Mouse (Mus musculus) liver, embryonic 15.5 days (tissue): ENCODE data around the gene Gab3. TPM values are rescaled to one million over a fixed set of nuclear protein-coding genes. Genes with fewer than 3 reads are reported as not detected.
A peak's percentile ranks its signal among the peaks of the same experiment; 100 is the strongest.

ENCODE experiments used
- ATAC-seq: fragments of 200-750 bp; cut with Nextera tagmentation; 2 replicates; pipeline ENCODE4 v1.8.0; 2017; ENCODE audit warnings: moderate number of reproducible peaks, mild to moderate bottlenecking, moderate library complexity; ENCODE audit not compliant: insufficient read depth
- H3K27ac ChIP-seq: fragments of 300-500 bp; sonication (generic); replicated peaks from 2 replicates; pipeline ENCODE4 v1.5.1; 2015; ENCODE audit warnings: mild to moderate bottlenecking, inconsistent platforms
- H3K27me3 ChIP-seq: fragments of 300-500 bp; sonication (generic); 2 replicates; pipeline ENCODE4 v1.6.1; 2015; ENCODE audit warnings: mild to moderate bottlenecking, inconsistent platforms
- H3K36me3 ChIP-seq: fragments of 300-500 bp; sonication (generic); replicated peaks from 2 replicates; pipeline ENCODE4 v1.6.1; 2015; ENCODE audit warnings: moderate library complexity, mild to moderate bottlenecking, inconsistent platforms
- H3K4me1 ChIP-seq: fragments of 300-500 bp; sonication (generic); replicated peaks from 2 replicates; pipeline ENCODE4 v1.6.1; 2015; ENCODE audit warnings: inconsistent platforms
- H3K4me2 ChIP-seq: fragments of 300-500 bp; sonication (generic); 2 replicates; pipeline ENCODE4 v1.6.1; 2015; ENCODE audit warnings: moderate library complexity, mild to moderate bottlenecking, inconsistent platforms
- H3K4me3 ChIP-seq: fragments of 300-500 bp; sonication (generic); replicated peaks from 2 replicates; pipeline ENCODE4 v1.5.1; 2015; ENCODE audit warnings: mild to moderate bottlenecking, inconsistent platforms
- H3K9ac ChIP-seq: fragments of 300-500 bp; sonication (generic); 2 replicates; pipeline ENCODE4 v1.6.1; 2015; ENCODE audit warnings: moderate library complexity, mild to moderate bottlenecking, inconsistent platforms
- H3K9me3 ChIP-seq: fragments of 300-500 bp; sonication (generic); replicated peaks from 2 replicates; pipeline ENCODE4 v1.6.1; 2016; ENCODE audit warnings: inconsistent platforms
- WGBS: fragments of 180-500 bp; shearing (Covaris S2); methylation state at CpG from one replicate; pipeline ENCODE4 v1.1.7; 2015; ENCODE audit warnings: mixed read lengths; ENCODE audit not compliant: insufficient replicate concordance; 5-methylcytosine and 5-hydroxymethylcytosine counted together
- polyA plus RNA-seq: library from polyadenylated mRNA; unstranded; fragments of >200 nt; fragmentation: Nextera tagmentation; extraction: Ambion mirVana; gene quantifications from 2 replicates; pipeline ENCODE4 v1.2.1, GENCODE M21; 2015

Gene Gab3
- 1.2 and 1.6 TPM in 2 replicates for polyA plus RNA-seq

DNA sequence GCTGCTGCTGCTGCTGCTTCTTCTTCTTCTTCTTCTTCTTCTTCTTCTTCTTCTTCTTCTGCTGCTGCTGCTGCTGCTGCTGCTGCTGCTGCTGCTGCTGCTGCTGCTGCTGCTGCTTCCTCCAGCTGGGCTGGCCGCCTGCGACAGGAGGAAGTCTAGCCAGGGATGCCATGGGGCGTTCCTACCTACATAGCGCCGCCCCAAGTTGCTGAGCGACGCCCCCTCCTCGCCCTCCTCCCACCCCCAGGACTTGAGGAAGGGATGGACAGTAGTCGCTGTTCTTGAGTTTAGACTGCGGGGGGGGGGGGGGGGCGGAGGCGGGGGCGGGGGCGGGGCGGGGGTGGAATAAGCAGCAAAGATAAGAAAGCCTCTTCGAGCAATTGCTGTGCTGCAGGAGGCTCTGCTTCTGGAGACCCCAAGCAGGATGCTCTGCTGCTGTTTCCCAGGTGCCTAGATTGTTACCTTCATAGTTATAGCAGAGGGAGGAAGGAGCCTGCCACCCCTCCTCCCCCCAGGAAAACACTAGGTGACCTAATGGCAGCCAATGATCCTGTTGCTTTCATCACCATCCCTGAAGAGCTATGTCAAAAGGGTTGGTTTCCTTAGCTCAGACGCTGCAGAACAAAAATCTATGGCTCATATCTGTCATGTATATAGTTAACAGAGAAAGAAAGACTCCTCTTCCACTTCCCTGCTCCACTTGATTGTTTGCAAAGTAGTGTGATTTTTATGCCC is at the start of gene Gab3:
TSS of gene Gab3 (minus strand) at position 685 of the 735 bp plus-strand sequence.
- H3K9ac ChIP-seq: peak within 1 kb of the TSS; percentile 64
- H3K9me3 ChIP-seq: no peaks in the 10 kb centered on the region
- H3K27me3 ChIP-seq: no peaks in the 10 kb centered on the region
- peak; percentile 87 for ATAC-seq
- H3K36me3 ChIP-seq: no peaks in the 10 kb centered on the region
- H3K4me2 ChIP-seq: peak within 1 kb of the TSS; percentile 74
- H3K27ac ChIP-seq: peak within 1 kb of the TSS; percentile 33
- peak within 1 kb of the TSS; percentile 65 for H3K4me3 ChIP-seq
- WGBS: 6% methylated on average over 9 of the region's 17 CpGs
- peaks cover 7% of the 10 kb centered on the region for H3K4me1 ChIP-seq

DNA sequence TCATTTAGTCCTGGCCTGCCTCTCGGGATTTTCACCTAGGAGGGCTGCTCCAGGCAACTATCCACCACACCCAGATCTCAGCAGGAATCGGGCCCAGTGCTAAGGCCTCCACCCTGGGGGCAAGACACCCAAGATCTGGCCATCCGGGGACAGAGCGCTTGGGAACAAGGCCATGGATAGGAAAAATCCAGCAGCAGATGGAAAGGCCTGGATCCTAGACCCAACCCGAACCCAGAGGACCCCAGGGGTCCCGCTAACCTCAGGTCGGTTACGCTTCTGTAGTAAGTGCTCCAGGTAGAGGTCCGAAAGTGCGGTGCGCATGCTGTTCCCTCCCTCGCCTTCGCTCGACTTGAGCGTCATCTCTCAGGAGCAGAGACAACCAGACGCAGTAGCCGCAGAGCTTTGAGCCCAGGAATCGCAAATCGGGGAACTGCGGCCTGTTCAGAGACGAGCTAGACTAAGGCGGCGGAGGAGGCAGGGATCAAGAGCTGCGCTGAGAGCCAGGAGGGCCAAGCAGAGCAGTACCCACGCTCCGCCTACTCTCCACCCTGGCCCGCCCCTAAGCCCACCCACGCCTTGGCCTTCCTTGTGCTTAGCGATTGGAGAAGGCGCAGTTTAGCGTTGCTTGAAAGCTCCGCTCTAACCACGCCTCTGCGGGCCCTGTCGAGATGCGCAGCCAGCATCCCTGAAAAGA is 45.4 kb upstream of the Gab3 start, which contains the start of gene Mpp1:
TSS of gene Mpp1 (minus strand) at position 550 of the 694 bp plus-strand sequence.
- WGBS: 9% methylated on average over 36 of the region's 36 CpGs

DNA sequence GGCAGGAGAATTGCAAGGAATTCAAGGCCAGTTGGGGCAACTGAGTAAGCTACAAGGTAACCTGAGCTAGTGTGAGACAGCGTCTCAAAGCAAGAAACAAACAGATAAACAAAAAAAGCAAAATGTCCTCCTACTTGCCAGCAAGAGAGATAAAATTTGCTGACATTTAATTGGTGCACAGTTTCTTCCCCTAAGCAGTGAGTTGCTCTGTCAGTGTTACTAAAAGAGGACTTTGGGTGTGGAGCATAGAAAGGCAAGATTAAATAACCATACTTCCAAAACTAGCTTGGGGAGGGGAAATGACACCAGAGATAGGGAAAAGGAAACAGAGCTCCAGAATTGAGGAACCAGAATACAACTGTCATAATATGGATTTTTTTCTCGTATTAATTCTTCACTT is 44.2 kb upstream of the Gab3 start:
- Histone ChIP-seq H3K4me1 (peaks cover 22% of the 10 kb centered on the region), H3K9me3 (no peaks in the 10 kb centered on the region), H3K27ac (peak overlapping the region; percentile 93), H3K4me2 (peak overlapping the region; percentile 57), H3K9ac (peak overlapping the region; percentile 51; the same call in 1 of the 2 replicates), H3K36me3 (peaks cover 16% of the 10 kb centered on the region), H3K4me3 (peak overlapping the region; percentile 72), H3K27me3 (no peaks in the 10 kb centered on the region)
- WGBS: 22% methylated on average over 2 of the region's 2 CpGs
- ATAC-seq: peak; percentile 6; the same call in 1 of the 2 replicates

More for the DNA sequence above, 45.4 kb upstream of the Gab3 start, which contains the start of gene Mpp1:
- H3K4me3 ChIP-seq: peak within 1 kb of the TSS; percentile 72
- H3K27ac ChIP-seq: peak within 1 kb of the TSS; percentile 93
- H3K9ac ChIP-seq: peak within 1 kb of the TSS; percentile 81
- H3K36me3 ChIP-seq: peaks cover 5% of the 10 kb centered on the region
- H3K9me3 ChIP-seq: no peaks in the 10 kb centered on the region
- peaks cover 22% of the 10 kb centered on the region for H3K4me1 ChIP-seq
- H3K27me3 ChIP-seq: no peaks in the 10 kb centered on the region
- peak; percentile 96 for ATAC-seq
- H3K4me2 ChIP-seq: peak within 1 kb of the TSS; percentile 61

DNA sequence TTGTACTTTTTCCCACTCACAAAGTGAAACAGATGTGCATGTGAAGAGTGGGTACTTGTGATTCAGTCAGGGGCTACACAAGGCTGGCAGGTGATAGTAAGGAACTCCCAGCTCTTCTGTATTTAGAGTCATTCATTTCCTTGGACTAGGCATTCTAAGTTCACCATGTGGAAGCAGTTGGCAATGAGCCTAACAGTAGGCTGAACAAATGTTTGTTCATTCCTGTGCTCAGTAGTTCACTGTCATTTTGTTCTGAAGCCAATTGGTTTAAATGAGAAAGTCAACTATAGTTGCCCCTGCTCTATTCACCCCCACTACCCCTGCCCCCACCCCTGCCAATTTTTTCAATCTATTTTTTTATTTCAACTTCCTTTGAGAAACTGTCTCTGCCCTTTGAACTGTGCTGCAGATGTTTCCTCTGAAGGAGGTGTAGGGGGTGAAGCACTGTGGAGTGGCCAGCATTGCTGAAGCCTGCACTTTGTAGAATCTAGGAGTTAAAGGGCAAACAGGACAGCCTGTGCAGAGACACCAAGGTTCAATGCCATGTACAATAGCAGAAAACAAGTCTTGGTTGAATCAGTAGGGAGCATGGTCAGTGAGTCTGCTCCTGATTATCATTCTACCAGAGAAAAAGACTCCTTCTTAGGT is 43.2 kb upstream of the Gab3 start:
- Histone ChIP-seq H3K4me1 (peaks cover 22% of the 10 kb centered on the region), H3K4me3 (peak overlapping the region; percentile 48), H3K27me3 (no peaks in the 10 kb centered on the region), H3K4me2 (peak overlapping the region; percentile 63), H3K27ac (peak overlapping the region; percentile 74), H3K9me3 (no peaks in the 10 kb centered on the region), H3K36me3 (peaks cover 22% of the 10 kb centered on the region), H3K9ac (peak overlapping the region; percentile 48; the same call in 1 of the 2 replicates)
- no peak for ATAC-seq

DNA sequence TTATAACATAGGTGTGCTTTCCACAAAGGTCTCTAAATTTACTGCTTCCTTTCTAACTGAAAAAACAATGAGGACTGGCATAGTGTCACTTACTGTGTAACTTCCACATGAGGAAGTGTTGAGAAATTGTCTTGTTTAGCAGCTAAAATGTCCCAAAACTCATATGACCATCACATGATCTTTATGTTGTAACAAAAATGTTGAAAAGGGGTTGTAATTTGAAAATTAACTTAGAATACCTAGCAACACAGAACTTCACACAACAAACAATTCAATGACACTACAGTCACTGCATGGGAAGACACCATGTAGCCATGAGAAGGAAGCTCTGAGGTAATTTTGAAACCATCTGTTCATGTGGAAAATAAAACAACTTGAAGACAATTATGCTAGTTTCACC is 41.6 kb upstream of the Gab3 start:
- Histone ChIP-seq H3K4me2 (peak overlapping the region; percentile 63), H3K4me1 (peaks cover 22% of the 10 kb centered on the region), H3K36me3 (peaks cover 32% of the 10 kb centered on the region), H3K4me3 (no peak overlapping the region), H3K9me3 (no peaks in the 10 kb centered on the region), H3K27me3 (no peaks in the 10 kb centered on the region), H3K9ac (no peak overlapping the region), H3K27ac (no peak overlapping the region)
- no peak for ATAC-seq

DNA sequence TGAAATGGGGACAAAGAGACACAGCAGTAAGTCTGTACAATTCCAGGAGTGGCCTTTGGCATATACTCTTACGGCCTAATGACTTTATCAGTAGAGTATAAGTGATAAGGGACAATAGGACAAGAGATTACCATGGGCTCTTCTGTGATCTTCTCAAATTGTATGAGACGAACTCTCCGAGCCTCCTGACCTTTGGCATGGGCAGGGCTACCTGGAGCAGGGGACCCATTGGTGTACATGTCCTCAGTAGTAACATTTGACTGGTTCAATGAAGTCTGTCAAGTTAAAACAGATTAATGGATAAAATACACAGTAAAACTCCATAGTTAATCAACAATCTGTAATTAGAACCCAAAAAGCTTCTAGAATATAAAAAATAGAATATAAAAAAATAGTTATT is 40.3 kb upstream of the Gab3 start:
- Histone ChIP-seq H3K27me3 (no peaks in the 10 kb centered on the region), H3K27ac (no peak overlapping the region), H3K4me3 (no peak overlapping the region), H3K4me2 (no peak overlapping the region), H3K4me1 (peaks cover 20% of the 10 kb centered on the region), H3K9ac (no peak overlapping the region), H3K9me3 (no peaks in the 10 kb centered on the region), H3K36me3 (peaks cover 43% of the 10 kb centered on the region)
- no peak for ATAC-seq
- WGBS: 65% methylated on average over 3 of the region's 3 CpGs

DNA sequence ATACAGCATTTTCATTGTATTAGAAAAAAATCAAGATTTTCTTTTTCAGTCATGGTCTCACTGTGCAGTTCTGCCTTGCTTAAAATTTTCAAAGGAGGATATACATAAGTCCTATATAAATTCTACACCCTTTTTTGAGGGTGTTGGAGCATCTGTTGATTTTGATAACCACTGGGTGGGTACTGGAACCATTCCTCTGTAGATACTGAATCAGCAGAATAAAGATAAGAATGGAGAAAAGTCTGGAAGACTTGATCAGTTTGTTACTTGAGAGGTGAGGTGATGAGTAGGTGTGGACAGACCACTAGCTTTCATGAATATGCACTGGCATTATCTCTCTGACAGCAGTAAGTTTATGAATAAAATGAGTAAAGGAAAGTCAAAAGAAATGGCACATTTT is 30.3 kb upstream of the Gab3 start:
- Histone ChIP-seq H3K27ac (peak overlapping the region; percentile 88), H3K4me3 (no peak overlapping the region), H3K36me3 (peaks cover 84% of the 10 kb centered on the region), H3K9ac (0 out of 2 replicates have a peak overlapping the region, but pooled peaks have one; percentile 18), H3K4me2 (peak overlapping the region; percentile 32), H3K9me3 (no peaks in the 10 kb centered on the region), H3K27me3 (no peaks in the 10 kb centered on the region), H3K4me1 (peaks cover 32% of the 10 kb centered on the region)
- ATAC-seq: peak; percentile 96

DNA sequence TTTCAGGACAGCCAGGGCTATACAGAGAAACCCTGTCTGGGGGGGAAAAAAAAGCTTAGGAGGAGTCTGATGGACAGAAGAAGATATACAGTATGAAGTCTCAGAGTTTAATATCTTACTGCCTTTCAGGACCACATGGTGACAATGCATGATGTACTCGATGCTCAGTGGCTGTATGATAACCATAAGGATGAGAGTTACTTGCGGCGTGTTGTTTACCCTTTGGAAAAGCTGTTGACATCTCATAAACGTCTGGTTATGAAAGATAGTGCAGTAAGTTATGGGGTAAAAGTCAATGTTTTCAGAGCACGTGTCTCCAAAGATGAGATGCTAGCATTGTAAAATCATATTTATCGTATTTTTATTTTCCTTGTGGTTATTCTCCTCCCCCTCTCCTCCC is 17.0 kb upstream of the Gab3 start:
- Histone ChIP-seq H3K4me1 (no peaks in the 10 kb centered on the region; the same call in 1 of the 2 replicates), H3K9ac (no peak overlapping the region), H3K27me3 (no peaks in the 10 kb centered on the region), H3K9me3 (no peaks in the 10 kb centered on the region), H3K4me2 (no peak overlapping the region), H3K36me3 (peaks cover 77% of the 10 kb centered on the region), H3K4me3 (no peak overlapping the region), H3K27ac (no peak overlapping the region)
- peak; percentile 54; the same call in 1 of the 2 replicates for ATAC-seq
- 59% methylated on average over 6 of the region's 6 CpGs for WGBS

DNA sequence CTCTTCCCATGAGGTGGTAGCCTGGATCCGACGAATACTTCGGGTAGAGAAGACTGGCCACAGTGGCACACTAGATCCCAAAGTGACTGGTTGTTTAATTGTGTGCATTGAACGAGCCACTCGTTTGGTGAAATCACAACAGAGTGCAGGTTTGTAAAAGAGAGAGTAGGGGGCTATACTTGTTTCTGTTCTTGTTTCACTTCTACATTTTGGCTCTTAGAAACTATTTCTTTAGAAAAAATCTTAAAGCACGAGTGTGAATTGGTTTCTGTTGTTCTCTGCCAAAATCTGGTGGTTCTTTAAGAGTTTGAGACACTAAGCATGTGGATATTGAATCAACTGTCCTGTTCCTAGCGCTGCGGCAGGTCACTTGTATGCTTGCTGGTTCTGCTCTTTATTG is 13.5 kb upstream of the Gab3 start:
- Histone ChIP-seq H3K4me2 (peak overlapping the region; percentile 31; the same call in 1 of the 2 replicates), H3K4me1 (no peaks in the 10 kb centered on the region; the same call in 1 of the 2 replicates), H3K4me3 (no peak overlapping the region), H3K27me3 (no peaks in the 10 kb centered on the region), H3K27ac (no peak overlapping the region), H3K9ac (no peak overlapping the region), H3K36me3 (peaks cover 47% of the 10 kb centered on the region), H3K9me3 (no peaks in the 10 kb centered on the region)
- 84% methylated on average over 8 of the region's 8 CpGs for WGBS
- no peak for ATAC-seq

DNA sequence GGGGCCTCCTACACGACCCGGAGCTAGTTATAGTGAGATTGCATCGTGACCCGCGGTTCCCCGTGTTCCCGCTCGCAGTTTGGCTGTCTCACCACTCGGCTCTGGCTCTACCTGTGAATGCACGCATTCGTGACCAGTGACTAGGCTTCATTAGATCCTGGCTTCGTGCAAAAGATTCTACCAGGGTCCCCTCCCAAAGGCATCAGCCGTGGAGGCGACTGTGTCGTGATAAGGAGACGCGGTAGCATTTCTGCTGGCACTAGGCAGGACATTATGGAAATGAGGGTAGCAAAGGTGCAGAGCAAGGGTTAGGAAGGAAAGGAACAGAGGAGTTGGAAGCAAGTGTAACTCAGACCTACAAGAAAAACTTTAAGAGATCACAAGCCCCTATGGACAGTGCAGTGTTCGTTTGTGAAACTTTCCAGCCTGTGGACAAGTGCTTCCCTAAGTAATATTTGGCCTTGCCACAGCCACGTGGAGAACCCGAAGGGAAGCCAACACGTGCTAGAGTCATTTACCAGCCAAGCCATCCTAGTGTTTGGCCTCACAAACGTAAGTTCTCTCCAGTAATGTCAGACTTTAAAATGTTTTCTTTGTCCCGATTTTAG is 11.0 kb upstream of the Gab3 start:
- Histone ChIP-seq H3K27me3 (no peaks in the 10 kb centered on the region), H3K4me1 (no peaks in the 10 kb centered on the region; the same call in 1 of the 2 replicates), H3K4me3 (peak overlapping the region; percentile 69), H3K27ac (peak overlapping the region; percentile 81), H3K9ac (peak overlapping the region; percentile 64), H3K4me2 (peak overlapping the region; percentile 76), H3K9me3 (no peaks in the 10 kb centered on the region), H3K36me3 (peaks cover 26% of the 10 kb centered on the region)
- WGBS: 16% methylated on average over 23 of the region's 23 CpGs
- ATAC-seq: peak; percentile 40
